Mouse (Mus musculus) small intestine, adult 2 months (tissue): ENCODE data around the gene Tcte3. TPM values are rescaled to one million over a fixed set of nuclear protein-coding genes. Genes with fewer than 3 reads are reported as not detected.
"Not testable (repeated sequence)": the region's sequence is repeated elsewhere in the genome, so short reads cannot be mapped to it uniquely, and the experiment has no call there.

ENCODE experiments used
- H3K27ac ChIP-seq: fragments of 200-500 bp; 2 replicates; pipeline ENCODE4 v1.5.1; 2012; ENCODE audit warnings: low read depth, low read length, control low read depth, inconsistent platforms; ENCODE audit not compliant: insufficient read depth
- H3K27me3 ChIP-seq: fragments of 200-500 bp; 2 replicates; pipeline ENCODE4 v1.6.1; 2012; ENCODE audit warnings: mild to moderate bottlenecking, moderate library complexity, low read length, inconsistent platforms; ENCODE audit not compliant: control insufficient read depth, insufficient read depth
- H3K36me3 ChIP-seq: fragments of 200-500 bp; 2 replicates; pipeline ENCODE4 v1.6.1; 2012; ENCODE audit warnings: mild to moderate bottlenecking, low read length, control low read depth, inconsistent platforms; ENCODE audit not compliant: control insufficient read depth, insufficient read depth
- H3K4me1 ChIP-seq: fragments of 200-500 bp; 2 replicates; pipeline ENCODE4 v1.6.1; 2012; ENCODE audit warnings: low read length, inconsistent platforms, mixed read lengths; ENCODE audit not compliant: control insufficient read depth, insufficient read depth, insufficient read length
- H3K4me3 ChIP-seq: fragments of 200-500 bp; 2 replicates; pipeline ENCODE4 v1.5.1; 2012; ENCODE audit warnings: low read depth, mild to moderate bottlenecking, control low read depth, inconsistent platforms, low read length, moderate library complexity
- CTCF ChIP-seq: fragments of 200-500 bp; IDR thresholded peaks from 2 replicates; pipeline ENCODE4 v1.5.1; 2012; ENCODE audit warnings: low read depth, mild to moderate bottlenecking, control low read depth, inconsistent platforms, low read length, moderate library complexity, mixed read lengths; ENCODE audit not compliant: insufficient replicate concordance, insufficient read length; ENCODE audit errors: extremely low read depth
- POLR2A ChIP-seq: fragments of 200-500 bp; IDR thresholded peaks from 2 replicates; pipeline ENCODE4 v1.6.1; 2012; ENCODE audit warnings: low read depth, mild to moderate bottlenecking, control low read depth, inconsistent platforms, low read length, moderate library complexity
- WGBS: fragments of 180-500 bp; shearing (Covaris S2); methylation state at CpG from one replicate; pipeline ENCODE4 v1.1.7; 2018; 5-methylcytosine and 5-hydroxymethylcytosine counted together
- polyA plus RNA-seq: library from polyadenylated mRNA; depleted of rRNA; stranded (reverse); fragments of >200 nt; gene quantifications from 2 replicates; pipeline ENCODE4 v1.2.3, GENCODE M21; 2012

The Tcte3 gene
- polyA plus RNA-seq, 1 experiment, result not detected

- no peak for TF ChIP-seq POLR2A
- no peak for TF ChIP-seq CTCF
- H3K36me3 ChIP-seq, result peaks cover 43% of the 10 kb centered on the region
- no peak overlapping the region for H3K4me3 ChIP-seq
- H3K27ac ChIP-seq, result no peak overlapping the region
- H3K27me3 ChIP-seq, result no peaks in the 10 kb centered on the region
- no peaks in the 10 kb centered on the region for H3K4me1 ChIP-seq
- WGBS, result 94% methylated on average over 14 of the region's 14 CpGs
Measured at GRCm38 (mm10) chr17:15059646-15060045, 18.4 kb upstream of the Tcte3 start.

GRCm38 (mm10) chr17:15058161-15058591 is 16.9 kb upstream of the Tcte3 start:
- H3K36me3 ChIP-seq, result peaks cover 43% of the 10 kb centered on the region
- no peak overlapping the region for H3K4me3 ChIP-seq
- H3K27ac ChIP-seq, result no peak overlapping the region
- H3K4me1 ChIP-seq, result no peaks in the 10 kb centered on the region
- no peaks in the 10 kb centered on the region for H3K27me3 ChIP-seq
- 79% methylated on average over 5 of the region's 5 CpGs for WGBS
- TF ChIP-seq CTCF (no peak), POLR2A (no peak)

GRCm38 (mm10) chr17:15055925-15056324 is 14.6 kb upstream of the Tcte3 start:
- no peak for TF ChIP-seq CTCF
- TF ChIP-seq POLR2A, result no peak
- H3K36me3 ChIP-seq, result peaks cover 32% of the 10 kb centered on the region
- H3K27me3 ChIP-seq, result no peaks in the 10 kb centered on the region
- no peaks in the 10 kb centered on the region for H3K4me1 ChIP-seq
- WGBS, result 82% methylated on average over 4 of the region's 4 CpGs
- H3K27ac ChIP-seq, result no peak overlapping the region
- no peak overlapping the region for H3K4me3 ChIP-seq

GRCm38 (mm10) chr17:15053829-15054200 is 12.5 kb upstream of the Tcte3 start:
- not testable (repeated sequence) for H3K4me1 ChIP-seq, H3K27me3 ChIP-seq, H3K4me3 ChIP-seq, H3K27ac ChIP-seq
- 92% methylated on average over 12 of the region's 13 CpGs for WGBS
- peaks cover 19% of the 10 kb centered on the region for H3K36me3 ChIP-seq

GRCm38 (mm10) chr17:15053183-15053828 is 12.0 kb upstream of the Tcte3 start:
- peaks cover 15% of the 10 kb centered on the region for H3K36me3 ChIP-seq
- 97% methylated on average over 6 of the region's 8 CpGs for WGBS
- H3K27me3 ChIP-seq, H3K4me3 ChIP-seq, H3K4me1 ChIP-seq, H3K27ac ChIP-seq: not testable (repeated sequence)

GRCm38 (mm10) chr17:15052766-15053165 is 11.5 kb upstream of the Tcte3 start:
- WGBS, result 74% methylated on average over 1 of the region's 1 CpGs
- not testable (repeated sequence) for H3K27me3 ChIP-seq

DNA sequence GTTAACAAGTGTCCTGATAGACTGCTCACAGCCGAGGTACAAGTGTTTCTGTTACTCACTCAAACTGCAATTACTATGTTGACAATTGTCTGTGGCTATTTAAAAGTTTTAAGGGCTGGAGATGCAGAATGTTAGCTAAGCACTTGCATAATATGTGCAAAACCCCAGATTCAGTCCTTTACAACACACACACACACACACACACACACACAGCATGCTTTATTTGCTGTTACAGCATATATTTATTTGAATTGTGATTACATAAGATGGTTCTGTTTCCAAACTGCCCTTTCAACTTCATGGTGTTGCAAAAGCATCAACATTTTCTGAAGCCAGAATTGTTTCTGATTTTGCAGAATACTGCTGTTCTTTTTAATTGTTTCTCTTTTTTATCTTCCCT is 9.1 kb upstream of the Tcte3 start:
- H3K4me1 ChIP-seq, H3K36me3 ChIP-seq, H3K27ac ChIP-seq, H3K4me3 ChIP-seq, H3K27me3 ChIP-seq: not testable (repeated sequence)
- no CpG with 5 or more reads among the region's 1 CpGs for WGBS

More at GRCm38 (mm10) chr17:15052766-15053165, 11.5 kb upstream of the Tcte3 start:
- H3K4me3 ChIP-seq, H3K4me1 ChIP-seq, H3K27ac ChIP-seq: not testable (repeated sequence)
- peaks cover 14% of the 10 kb centered on the region for H3K36me3 ChIP-seq

DNA sequence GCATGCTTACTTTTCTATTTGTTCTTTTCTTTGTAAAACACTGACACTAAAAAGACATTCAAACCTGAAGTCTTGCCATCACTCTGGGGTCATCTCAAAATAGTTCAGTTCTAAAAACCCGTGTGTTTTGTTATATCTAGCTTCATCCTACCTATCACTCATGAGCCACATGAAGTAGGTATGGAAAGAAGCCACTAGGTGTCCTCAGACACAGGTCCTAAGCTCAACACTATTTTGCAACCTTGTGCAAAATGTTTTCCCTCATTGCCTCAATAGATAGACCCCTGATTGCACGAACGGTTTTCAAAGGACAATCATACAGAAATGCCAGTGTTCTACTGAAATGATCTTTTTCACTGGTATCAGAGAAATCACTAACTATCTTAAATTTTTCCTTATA is 833 bp downstream of the Tcte3 start:
- not testable (repeated sequence) for H3K27ac ChIP-seq, H3K4me1 ChIP-seq, H3K27me3 ChIP-seq, H3K36me3 ChIP-seq, H3K4me3 ChIP-seq
- no CpG with 5 or more reads among the region's 3 CpGs for WGBS

DNA sequence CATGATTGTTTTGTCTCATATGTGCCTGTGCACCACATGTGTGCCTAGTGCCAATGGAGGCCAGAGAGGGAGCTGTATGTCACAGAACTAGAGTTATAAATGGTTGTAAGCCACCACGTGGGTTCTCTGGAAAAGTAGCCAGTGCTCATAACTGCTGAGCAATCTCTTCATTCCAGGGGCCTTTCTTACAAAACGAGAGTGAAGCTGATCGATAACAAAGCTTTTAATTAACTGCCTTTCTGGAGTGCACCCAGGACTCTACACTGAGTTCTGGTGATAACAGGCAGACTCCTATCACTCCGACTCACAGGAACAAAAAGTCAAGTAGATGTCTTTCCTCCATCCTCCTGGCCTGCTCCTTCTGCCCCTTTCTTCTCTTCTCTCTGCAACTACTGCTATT is 9.9 kb downstream of the Tcte3 start:
- H3K4me3 ChIP-seq, H3K36me3 ChIP-seq, H3K27me3 ChIP-seq, H3K27ac ChIP-seq, H3K4me1 ChIP-seq: not testable (repeated sequence)
- no CpG with 5 or more reads among the region's 4 CpGs for WGBS

DNA sequence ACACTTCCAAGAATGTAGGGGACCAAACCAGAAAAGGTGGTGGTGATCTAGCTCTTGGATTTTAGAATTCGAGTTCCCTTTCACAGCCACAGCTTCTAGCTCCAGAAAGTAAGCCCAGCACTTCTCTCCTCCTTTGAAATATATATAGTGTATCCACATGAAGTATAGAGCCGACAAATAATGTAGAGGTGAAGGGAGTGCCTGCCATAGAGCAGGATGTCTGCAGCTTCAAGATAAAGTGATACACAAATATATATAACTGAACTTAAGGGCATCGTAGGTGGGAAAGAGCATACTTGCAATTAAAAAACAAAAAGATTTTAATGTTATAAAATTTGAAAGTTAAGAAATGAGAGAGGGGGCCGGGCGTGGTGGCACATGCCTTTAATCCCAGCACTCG is 15.8 kb downstream of the Tcte3 start:
- H3K27ac ChIP-seq, H3K36me3 ChIP-seq, H3K27me3 ChIP-seq, H3K4me3 ChIP-seq, H3K4me1 ChIP-seq: not testable (repeated sequence)
- no CpG with 5 or more reads among the region's 6 CpGs for WGBS

- not testable (repeated sequence) for H3K4me3 ChIP-seq, H3K4me1 ChIP-seq, H3K27ac ChIP-seq, H3K27me3 ChIP-seq, H3K36me3 ChIP-seq
- WGBS, result no CpG with 5 or more reads among the region's 48 CpGs
Measured at GRCm38 (mm10) chr17:15024502-15025193, 16.6 kb downstream of the Tcte3 start.
